Mouse (Mus musculus): ENCODE measurements at regions not wholly inside any gene's neighbourhood (a gene's known extent, or its start where the extent isn't known, plus 50 kb on each side); places are given as distances from the start of the nearest gene placed in this dataset.
A peak's percentile ranks its signal among the peaks of the same experiment; 100 is the strongest.

DNA sequence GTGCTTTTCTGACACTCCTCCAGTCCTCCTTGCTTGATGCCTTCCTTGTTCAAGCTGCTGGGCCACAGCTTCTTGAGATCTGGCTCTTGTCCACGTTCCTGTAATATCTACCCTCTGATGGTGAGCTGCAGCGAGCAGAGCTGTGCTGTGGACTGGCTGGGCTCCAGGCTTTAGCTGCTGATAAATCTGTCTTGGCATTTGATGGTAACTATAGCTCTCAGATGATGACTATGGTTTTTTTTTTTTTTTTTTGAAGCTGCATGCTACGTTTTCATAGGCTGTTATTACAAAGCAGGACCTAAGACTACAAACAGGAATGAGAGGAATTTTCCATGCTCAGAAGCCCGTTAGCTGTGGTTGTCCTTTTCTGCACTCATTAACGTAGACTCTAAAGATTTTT, 352.3 kb downstream of the Nup35 start:
- peak; percentile 11 to 41 for DNase-seq (ENCODE audit: extremely low spot score in 1 of 2, low spot score in 1 of 2)

DNA sequence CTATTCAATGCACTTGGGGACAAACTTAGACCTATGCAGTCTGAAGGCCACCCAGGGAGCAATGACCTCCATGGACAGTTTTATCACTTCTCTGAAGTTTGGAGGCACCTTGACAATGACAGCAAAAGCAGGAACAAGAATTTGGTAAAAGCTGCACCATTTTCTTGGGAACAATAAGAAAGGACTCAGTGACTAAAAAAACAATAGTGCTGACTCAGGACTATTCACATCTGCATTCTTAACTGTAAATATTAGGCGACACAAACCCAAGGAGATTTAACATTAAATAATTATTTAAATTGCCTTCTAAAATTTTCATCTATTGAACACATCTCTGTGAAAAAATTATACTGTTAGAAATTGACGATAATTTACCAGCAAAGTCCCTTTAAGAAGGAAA, 356.2 kb downstream of the Nup35 start:
- no peak for DNase-seq (ENCODE audit: extremely low spot score in 1 of 2, low spot score in 1 of 2)

DNA sequence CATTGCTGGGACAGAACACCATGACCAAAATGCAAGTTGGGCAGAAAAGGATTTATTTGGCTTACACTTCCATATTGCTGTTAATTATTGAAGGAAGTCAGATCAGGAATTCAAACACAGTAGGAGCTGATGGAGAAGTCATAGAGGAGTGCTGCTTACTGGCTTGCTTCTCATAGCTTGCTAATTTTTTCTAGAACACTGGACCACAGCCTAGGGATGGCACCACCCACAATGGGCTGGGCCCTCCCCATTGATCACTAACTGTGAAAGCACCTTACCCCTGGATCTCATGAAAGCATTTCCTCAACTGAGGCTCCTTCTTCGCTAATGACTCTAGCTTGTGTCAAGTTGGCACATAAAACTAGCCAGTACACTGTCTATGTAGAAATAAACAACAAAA, 381.3 kb downstream of the Nup35 start:
- DNase-seq (ENCODE audit: extremely low spot score in 1 of 2, low spot score in 1 of 2): no peak

DNA sequence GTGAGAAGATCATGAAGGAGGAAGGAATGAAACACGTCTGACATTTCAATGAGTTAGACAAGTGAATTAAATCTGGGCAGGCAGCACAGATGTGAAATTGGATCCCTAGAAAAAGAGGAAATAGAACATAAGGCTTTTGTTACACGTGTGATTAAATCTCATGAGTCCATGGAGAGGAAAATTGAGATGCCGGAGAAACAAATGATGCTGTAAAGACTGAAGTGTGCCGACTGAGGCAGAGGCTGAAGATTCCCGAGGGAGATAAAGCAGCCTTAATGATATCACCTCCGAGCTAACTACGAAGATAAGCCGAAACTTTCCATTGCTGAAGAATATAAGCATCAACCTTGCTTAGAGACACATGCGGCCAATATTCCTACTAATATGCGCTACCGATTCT, 390.0 kb downstream of the Nup35 start:
- peak in 1 of 2 experiments; percentile 20 for DNase-seq (ENCODE audit: extremely low spot score in 1 of 2, low spot score in 1 of 2)

DNA sequence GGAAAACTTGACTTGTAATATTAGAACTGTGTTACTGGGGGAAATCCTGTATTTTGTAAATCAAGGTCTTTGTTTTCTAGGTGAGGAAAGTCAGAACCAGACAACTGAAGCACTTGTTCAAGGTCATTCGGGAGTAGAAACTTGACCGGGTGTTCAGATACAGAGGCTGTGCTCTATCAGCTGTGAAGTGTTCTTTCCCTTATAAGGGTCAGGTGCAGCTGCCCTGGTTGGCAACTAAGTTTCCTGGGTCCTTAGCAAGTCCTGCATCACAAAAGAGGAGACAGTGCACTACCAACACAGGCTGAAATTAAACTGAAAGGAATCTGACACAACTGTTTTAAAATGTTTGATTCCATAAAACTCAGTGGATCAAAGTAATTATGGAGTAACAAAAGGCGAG, 406.6 kb downstream of the Nup35 start:
- DNase-seq (ENCODE audit: extremely low spot score in 1 of 2, low spot score in 1 of 2): no peak
